7 mouse cellular contexts compared by ENCODE assay signal in genomic region chr13:89741116-89741551, GRCm38 (mm10). TPM values are rescaled to one million over a fixed set of nuclear protein-coding genes. Genes with fewer than 3 reads are reported as not detected.
DNase-seq lines count a peak whose midpoint lies in the region; ATAC-seq and TF ChIP-seq lines count a peak whose summit lies in the region.

No protein-coding gene starts in this region.

- ATAC-seq in intestine, embryonic 16.5 days: peak; percentile 24; the same call in 1 of the 2 replicates

- H3K4me1 ChIP-seq in intestine, embryonic 16.5 days (ENCODE audit: control insufficient read depth, insufficient read depth, low read length): peaks cover 19% of the 10 kb centered on the region
- H3K4me1 ChIP-seq in testis, adult 2 months (ENCODE audit: control insufficient read depth, insufficient read depth, low read length): peaks cover 11% of the 10 kb centered on the region

- H3K4me2 ChIP-seq in intestine, embryonic 16.5 days (ENCODE audit: low read depth, low read length): peak overlapping the region; percentile 91

- intact Hi-C loops in gastrocnemius, adult 2 months (cut with DNase I): loop anchor here (10.0 kb wide), 1 partner anchor 354 kb away; no protein-coding TSS in a partner anchor

- no peak for TF ChIP-seq POLR2A in testis, adult 2 months (IDR thresholded peaks at IDR 0.05; ENCODE audit: control insufficient read depth, low read depth, low read length)

- H3K9me3 ChIP-seq in intestine, embryonic 16.5 days (ENCODE audit: control insufficient read depth, low read length): no peaks in the 10 kb centered on the region

- H3K27me3 ChIP-seq in intestine, embryonic 16.5 days (replicated peaks; ENCODE audit: control insufficient read depth, insufficient read depth, low read length): 0 out of 2 replicates have a peak, but pooled peaks cover 7% of the 10 kb centered on the region
- no peaks in the 10 kb centered on the region for H3K27me3 ChIP-seq in testis, adult 2 months (ENCODE audit: control insufficient read depth, insufficient read depth, low read length)

- H3K4me3 ChIP-seq in gastrocnemius, adult 2 months: peak overlapping the region; percentile 86
- H3K4me3 ChIP-seq in intestine, embryonic 16.5 days (ENCODE audit: low read length): peak overlapping the region; percentile 70
- H3K4me3 ChIP-seq in testis, adult 2 months (ENCODE audit: control insufficient read depth, low read depth, low read length): peak overlapping the region; percentile 32

- peak overlapping the region; percentile 83 for H3K27ac ChIP-seq in gastrocnemius, adult 2 months
- H3K27ac ChIP-seq in intestine, embryonic 16.5 days (ENCODE audit: low read length): peak overlapping the region; percentile 42
- no peak overlapping the region for H3K27ac ChIP-seq in testis, adult 2 months (ENCODE audit: control insufficient read depth, insufficient read depth, low read depth, low read length)

- WGBS in intestine, embryonic 16.5 days: under 1% methylated on average over 14 of the region's 14 CpGs

- no peak for TF ChIP-seq CTCF in gastrocnemius, adult 2 months (IDR thresholded peaks at IDR 0.05)
- no peak for TF ChIP-seq CTCF in testis, adult 2 months (IDR thresholded peaks at IDR 0.05; ENCODE audit: control insufficient read depth, insufficient read depth, insufficient replicate concordance, low read depth, low read length)

- no peaks in the 10 kb centered on the region for H3K36me3 ChIP-seq in intestine, embryonic 16.5 days (ENCODE audit: control insufficient read depth, insufficient read depth, low read length)
- no peaks in the 10 kb centered on the region for H3K36me3 ChIP-seq in testis, adult 2 months (ENCODE audit: control insufficient read depth, insufficient read depth, low read length)

- peak; percentile 56 to 57 for DNase-seq in right cerebral cortex, postnatal 10 days (ENCODE audit: low spot score in 2 of 2)
- no peak for DNase-seq in right cerebral cortex, postnatal 36 days (ENCODE audit: low spot score in 2 of 2)
- DNase-seq in cerebellum, postnatal 25 days: peak; percentile 15 to 32
- peak; percentile 48 for DNase-seq in gastrocnemius, adult 2 months
- DNase-seq in lung, postnatal 36 days: peak; percentile 6

- H3K9ac ChIP-seq in intestine, embryonic 16.5 days (ENCODE audit: low read depth, low read length): peak overlapping the region; percentile 71

RNA-seq across cellular contexts. Expression of gene Vcan, which starts 1.2 kb away (rescaled TPM):
- 1 to 10 TPM; 3.1 to 5.7 TPM for total RNA-seq in gastrocnemius, adult 2 months (2021)
- polyA plus RNA-seq in intestine, embryonic 16.5 days (2015; fragmentation: Nextera tagmentation; extraction: Ambion mirVana): 13.3 and 15.6 TPM in 2 replicates
- 0.16 and 0.37 TPM in 2 replicates for polyA plus RNA-seq in testis, adult 2 months (2012; rRNA removed)

Comparison
In these comparisons a context has a peak if more than half of its experiments do, and no peak if none do; other contexts are left out.
1. DNase-seq: peak in right cerebral cortex, postnatal 10 days (2 of 2), cerebellum, postnatal 25 days (2 of 2), gastrocnemius, adult 2 months (single experiment) and lung, postnatal 36 days (single experiment); none in right cerebral cortex, postnatal 36 days (0 of 2).
2. H3K4me3 ChIP-seq: peak in every context shown above with its lines; median percentile 86 in gastrocnemius, adult 2 months; 70 in intestine, embryonic 16.5 days; 32 in testis, adult 2 months.
3. RNA of gene Vcan, which starts 1.2 kb away (polyA plus RNA-seq): 13.3 to 15.6 TPM in intestine, embryonic 16.5 days; 0.16 to 0.37 TPM in testis, adult 2 months; every median in the first group is over 10 times any median in the second.